Mouse (Mus musculus) heart, postnatal 0 days (tissue): Measurements from ENCODE around the gene Cyp2c54.

ENCODE experiments used
- CTCF ChIP-seq: IDR thresholded peaks from 2 replicates; pipeline ENCODE4 v1.5.1; 2016; ENCODE audit warnings: antibody characterized with exemption, control low read depth, low read depth
- EP300 ChIP-seq: IDR thresholded peaks from 2 replicates; pipeline ENCODE4 v1.6.1; 2016; ENCODE audit warnings: antibody characterized with exemption, low read depth

DNA sequence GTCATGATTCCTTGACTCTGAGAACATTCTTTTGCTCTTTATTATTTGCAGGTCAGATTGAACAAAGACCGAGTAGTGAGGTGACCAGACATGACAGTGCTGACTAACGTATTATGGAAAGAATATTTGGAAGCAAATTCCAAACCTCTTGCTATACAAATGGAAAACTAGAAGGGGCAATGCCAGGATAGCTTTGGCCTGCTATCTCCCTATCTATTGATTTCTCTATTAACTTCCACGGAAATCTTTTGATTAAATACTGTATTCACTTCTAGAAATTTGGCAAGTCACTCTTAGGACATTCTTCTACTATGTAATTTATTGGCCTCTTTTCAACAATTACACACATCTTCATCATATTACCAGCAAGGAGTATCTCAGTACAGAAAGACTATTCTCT is 17.5 kb upstream of the Cyp2c54 start:
- TF ChIP-seq CTCF (no peak), EP300 (no peak)
